Comparison of ENCODE assay signal across 37 mouse cellular contexts in the genomic region with DNA sequence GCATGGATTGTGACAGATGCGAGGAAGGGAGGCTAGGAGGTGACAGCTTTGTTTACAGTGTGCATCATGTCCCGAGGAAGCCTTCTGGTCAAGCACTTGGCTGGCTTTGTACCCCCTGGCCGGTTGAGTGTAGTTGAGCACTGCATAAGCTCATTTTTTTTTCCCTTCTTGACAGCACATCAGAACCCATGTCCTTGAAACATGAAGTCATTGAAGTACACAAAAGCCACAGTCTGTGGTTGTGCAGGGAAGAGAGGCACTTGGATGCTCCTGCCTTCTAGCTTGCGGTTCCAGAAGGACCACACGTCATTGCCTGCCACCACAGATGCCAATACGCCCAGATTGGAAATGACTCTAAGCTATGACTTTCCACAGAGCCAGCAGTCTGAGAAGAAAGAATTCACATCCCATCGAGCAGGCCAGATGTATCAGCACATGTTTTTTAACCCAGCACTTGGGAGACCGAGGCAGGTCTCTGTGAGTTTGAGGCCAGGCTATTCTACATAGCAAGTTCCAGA. TPM values are rescaled to one million over a fixed set of nuclear protein-coding genes. Genes with fewer than 3 reads are reported as not detected.
"Had no signal": no experiment of that assay in that cellular context is flagged by ENCODE, and none has a peak within 500 bp of the region (broad histone marks: within the 10 kb centered on the region; RNA-seq: fewer than 3 reads in every experiment).

No protein-coding gene starts in this region.

- H3K9me3 ChIP-seq: heart, embryonic 10.5 days; heart, embryonic 12.5 days; hindbrain, embryonic 10.5 days; hindbrain, embryonic 12.5 days; hindbrain, embryonic 15.5 days; kidney, embryonic 15.5 days; limb, embryonic 13.5 days; limb, embryonic 15.5 days; liver, embryonic 12.5 days had no signal

- H3K4me1 ChIP-seq: heart, embryonic 12.5 days; hindbrain, embryonic 12.5 days; hindbrain, embryonic 15.5 days; limb, embryonic 13.5 days; limb, embryonic 15.5 days; liver, embryonic 12.5 days had no signal

- H3K27me3 ChIP-seq: heart, embryonic 12.5 days; hindbrain, embryonic 12.5 days; hindbrain, embryonic 15.5 days; kidney, embryonic 15.5 days; limb, embryonic 13.5 days; limb, embryonic 15.5 days; liver, embryonic 12.5 days had no signal

- ATAC-seq: hindbrain, postnatal 0 days; intestine, embryonic 16.5 days; liver, embryonic 12.5 days had no signal

- H3K27ac ChIP-seq: gastrocnemius, adult 2 months; heart, embryonic 10.5 days; hindbrain, embryonic 10.5 days; hindbrain, embryonic 12.5 days; hindbrain, embryonic 15.5 days; hindbrain, postnatal 0 days; kidney, embryonic 15.5 days; kidney, postnatal 0 days; limb, embryonic 13.5 days; limb, embryonic 15.5 days; liver, embryonic 12.5 days; liver, embryonic 14.5 days had no signal

- DNase-seq: gastrocnemius, adult 2 months; gastrocnemius, postnatal 10 days; gastrocnemius, postnatal 25 days; heart, adult 18-20 months; heart, postnatal 10 days; heart, postnatal 4 days; kidney, adult 11 months; kidney, adult 2 months; kidney, adult 9 months; kidney, postnatal 14 days; kidney, postnatal 36 days; left cerebral cortex, postnatal 4 days; lung, adult 18-20 months had no signal

- H3K9ac ChIP-seq: heart, embryonic 12.5 days; hindbrain, embryonic 12.5 days; hindbrain, embryonic 15.5 days; kidney, embryonic 15.5 days; limb, embryonic 13.5 days; limb, embryonic 15.5 days; liver, embryonic 12.5 days; liver, embryonic 14.5 days had no signal

- H3K36me3 ChIP-seq: heart, embryonic 10.5 days; heart, embryonic 12.5 days; hindbrain, embryonic 10.5 days; hindbrain, embryonic 12.5 days; hindbrain, embryonic 15.5 days; kidney, embryonic 15.5 days; limb, embryonic 13.5 days; limb, embryonic 15.5 days; liver, embryonic 12.5 days had no signal

- H3K4me2 ChIP-seq: heart, embryonic 12.5 days; hindbrain, embryonic 12.5 days; hindbrain, embryonic 15.5 days; kidney, embryonic 15.5 days; limb, embryonic 13.5 days; limb, embryonic 15.5 days; liver, embryonic 12.5 days had no signal

- H3K4me3 ChIP-seq: gastrocnemius, adult 2 months; heart, embryonic 10.5 days; heart, embryonic 12.5 days; hindbrain, embryonic 10.5 days; hindbrain, embryonic 12.5 days; hindbrain, embryonic 15.5 days; kidney, embryonic 15.5 days; limb, embryonic 13.5 days; limb, embryonic 15.5 days; liver, embryonic 12.5 days had no signal

RNA-seq across cellular contexts. Expression of gene Gm49380, which starts 6.7 kb away (rescaled TPM):
- total RNA-seq: granulocyte monocyte progenitor cell, adult 5-6 weeks; heart, postnatal 4 days; hindbrain, postnatal 0 days; left cerebral cortex, postnatal 10 days had no signal
- polyA plus RNA-seq: hindbrain, embryonic 15.5 days; hindbrain, postnatal 0 days; kidney, adult 2 months; kidney, postnatal 0 days; large intestine, adult 2 months; limb, embryonic 11.5 days; liver, adult 2 months; liver, embryonic 12.5 days; liver, embryonic 16.5 days had no signal

RNA-seq across cellular contexts. Expression of gene C1qtnf5, which starts 13.0 kb away (rescaled TPM):
- total RNA-seq: granulocyte monocyte progenitor cell, adult 5-6 weeks had no signal

RNA-seq across cellular contexts. Expression of gene Mfrp, which starts 18.5 kb away (rescaled TPM):
- total RNA-seq: gastrocnemius, adult 2 months; gastrocnemius, postnatal 25 days; gastrocnemius, postnatal 4 days; heart, adult 18-20 months; heart, adult 8-10 months; heart, postnatal 10 days; heart, postnatal 25 days; heart, postnatal 4 days; left cerebral cortex, postnatal 4 days; liver, adult 2 months had no signal
- polyA plus RNA-seq: heart, embryonic 12.5 days; heart, embryonic 14.5 days; heart, embryonic 16.5 days; kidney, embryonic 15.5 days; large intestine, adult 2 months; liver, adult 2 months; liver, embryonic 12.5 days; liver, embryonic 14.5 days; liver, embryonic 16.5 days had no signal
